Mouse (Mus musculus) heart, postnatal 0 days (tissue): Measurements from ENCODE around the gene Kpna7.
A peak's percentile ranks its signal among the peaks of the same experiment; 100 is the strongest.

ENCODE experiments used
- CTCF ChIP-seq: IDR thresholded peaks from 2 replicates; pipeline ENCODE4 v1.5.1; 2016; ENCODE audit warnings: antibody characterized with exemption, control low read depth, low read depth
- EP300 ChIP-seq: IDR thresholded peaks from 2 replicates; pipeline ENCODE4 v1.6.1; 2016; ENCODE audit warnings: antibody characterized with exemption, low read depth

GRCm38 (mm10) chr5:145116916-145117315, 33.1 kb upstream of the Kpna7 start:
- TF ChIP-seq CTCF (peak; percentile 60), EP300 (no peak)
